Mouse (Mus musculus) monocyte, adult 5-6 weeks (primary cell): ENCODE data around the gene Kctd7. TPM values are rescaled to one million over a fixed set of nuclear protein-coding genes. Genes with fewer than 3 reads are reported as not detected.

Source experiments
- ATAC-seq: fragments of 153-309, 156-312 bp; replicated peaks from 2 replicates; pipeline ENCODE4 v1.8.0; 2017; ENCODE audit warnings: mild to moderate bottlenecking; ENCODE audit not compliant: low TSS enrichment, insufficient number of reproducible peaks, severe bottlenecking, poor library complexity, low FRiP score
- total RNA-seq: library from RNA; stranded (forward); fragments of 200-1000, 200-491, 200-594 nt; gene quantifications from 3 replicates; pipeline ENCODE4 v1.2.3, GENCODE M21; 2017

Gene Kctd7
- total RNA-seq, 1 experiment from 2014 or later = 0.95 TPM

DNA sequence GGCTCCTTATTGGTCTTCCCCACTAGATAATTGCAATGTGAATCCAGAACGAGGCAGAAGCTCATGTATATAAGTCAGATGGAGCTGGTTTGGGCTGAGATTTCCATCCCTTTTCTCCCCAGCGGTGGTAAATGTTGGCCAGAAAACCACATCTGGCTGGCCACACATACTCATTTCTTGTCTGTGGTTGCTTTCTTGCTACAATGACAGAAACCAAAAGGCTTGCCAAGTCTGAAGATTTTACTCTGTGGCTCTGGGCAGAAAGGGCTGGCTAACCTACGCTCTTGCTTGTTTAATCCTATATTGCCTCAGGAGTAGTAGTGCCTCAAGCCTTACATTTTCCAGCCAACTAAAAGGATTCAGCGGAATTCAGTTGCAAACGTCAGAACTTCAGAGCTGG, 3.5 kb upstream of the Kctd7 start:
- no peak for ATAC-seq

DNA sequence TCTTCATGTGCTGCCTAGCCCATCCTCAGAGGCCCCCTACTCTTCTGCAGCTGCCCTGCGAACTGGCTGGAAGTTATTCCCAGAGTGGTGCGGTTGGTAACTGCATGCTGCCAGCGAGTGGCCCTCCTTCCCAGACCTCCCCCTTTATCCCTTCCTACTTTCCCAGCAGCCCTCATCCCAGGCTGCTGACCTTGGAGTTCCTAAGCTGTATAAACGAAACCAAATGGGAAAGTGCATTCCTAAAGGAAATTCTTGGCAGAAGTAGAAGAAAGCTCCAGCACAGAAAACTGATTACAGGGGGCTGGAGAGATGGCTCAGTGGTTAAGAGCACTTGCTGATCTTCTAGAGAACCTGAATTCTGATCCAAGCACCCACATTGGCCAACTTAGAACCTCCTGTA, 2.6 kb upstream of the Kctd7 start:
- ATAC-seq = no peak

DNA sequence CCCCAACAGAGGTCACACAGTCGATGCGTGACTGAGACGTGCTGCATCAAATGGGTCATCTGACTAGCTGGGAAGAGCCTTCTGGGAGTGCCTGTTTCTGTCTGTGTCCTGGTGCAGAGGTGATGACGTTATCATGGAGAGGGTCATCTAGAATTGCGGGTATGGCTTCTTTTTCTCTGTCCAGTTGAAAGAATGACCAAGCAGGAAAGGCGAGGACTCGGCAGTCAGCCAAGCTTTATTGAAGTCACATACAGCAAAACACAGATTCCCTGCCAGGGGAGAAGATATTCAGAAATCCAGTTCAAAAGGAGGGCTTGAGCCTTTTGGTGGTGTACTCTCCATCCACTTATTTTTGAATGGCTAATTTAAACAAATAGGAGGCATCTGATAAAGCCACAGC, 1.6 kb upstream of the Kctd7 start:
- no peak for ATAC-seq

DNA sequence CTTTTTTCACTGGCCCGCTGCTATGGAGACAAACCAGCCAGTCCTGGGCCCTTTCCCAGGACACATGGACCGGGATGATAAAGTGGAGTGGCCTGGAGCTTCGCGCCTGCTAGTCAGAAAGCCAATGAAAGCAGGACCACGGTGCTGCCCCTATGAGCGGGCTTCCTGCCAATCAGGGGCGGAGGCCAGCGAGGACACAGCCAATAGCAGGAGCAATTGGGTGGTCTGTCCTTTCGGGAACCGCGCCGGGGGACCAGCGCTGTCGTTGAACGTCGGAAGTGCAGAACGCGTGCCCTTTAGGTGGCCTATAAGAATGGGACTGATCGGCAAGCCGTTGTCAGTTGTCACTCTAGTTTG, 706 bp upstream of the Kctd7 start:
- peak; percentile 10; the same call in 1 of the 2 replicates for ATAC-seq

DNA sequence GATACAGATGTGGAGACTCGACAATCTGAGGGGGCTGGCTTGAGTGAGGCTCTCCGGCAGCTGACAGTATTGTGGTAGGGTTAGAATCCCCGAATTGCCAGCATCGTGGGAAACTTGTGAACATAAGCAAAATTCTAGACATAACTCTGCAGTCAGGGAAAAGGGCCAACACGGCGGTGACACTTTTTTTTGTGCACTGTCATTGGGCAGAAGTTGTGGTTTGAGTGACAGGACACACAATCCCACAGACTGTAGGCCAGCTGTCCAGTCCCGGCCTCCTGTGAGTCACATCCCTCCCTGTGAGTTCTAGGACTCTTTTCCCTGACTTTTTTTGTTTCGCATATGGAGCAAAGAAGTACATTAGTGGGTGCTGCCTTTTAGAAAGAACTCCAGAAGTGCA, 1.3 kb downstream of the Kctd7 start:
- no peak for ATAC-seq

DNA sequence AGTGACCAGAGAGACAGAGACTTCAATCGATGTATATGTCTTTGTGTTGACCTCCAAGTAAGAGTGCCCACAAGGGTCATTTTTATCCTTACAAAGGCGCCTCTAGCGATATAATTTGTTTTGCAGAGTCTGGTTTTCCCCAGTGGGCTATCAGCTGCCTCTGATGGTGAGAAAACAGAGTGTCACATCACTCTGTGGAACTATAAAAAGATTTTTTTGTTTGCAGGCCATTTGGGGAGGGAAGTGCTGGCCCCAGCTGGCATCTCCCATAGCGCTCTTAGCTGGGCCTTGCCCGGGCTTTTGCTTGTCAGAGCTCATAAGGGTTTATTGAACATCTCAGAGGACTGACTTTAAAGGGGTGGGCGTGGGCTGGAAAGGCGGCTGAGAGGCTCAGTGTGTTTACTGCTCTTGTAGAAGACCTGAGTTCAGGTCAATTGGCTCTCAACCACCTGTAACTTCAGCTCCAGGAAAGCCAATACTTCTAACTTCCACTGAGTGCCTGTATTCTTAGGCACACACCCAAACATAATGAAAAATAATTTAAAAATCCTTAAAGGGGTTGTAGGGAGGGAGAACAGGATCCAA, 5.2 kb downstream of the Kctd7 start:
- ATAC-seq = no peak

DNA sequence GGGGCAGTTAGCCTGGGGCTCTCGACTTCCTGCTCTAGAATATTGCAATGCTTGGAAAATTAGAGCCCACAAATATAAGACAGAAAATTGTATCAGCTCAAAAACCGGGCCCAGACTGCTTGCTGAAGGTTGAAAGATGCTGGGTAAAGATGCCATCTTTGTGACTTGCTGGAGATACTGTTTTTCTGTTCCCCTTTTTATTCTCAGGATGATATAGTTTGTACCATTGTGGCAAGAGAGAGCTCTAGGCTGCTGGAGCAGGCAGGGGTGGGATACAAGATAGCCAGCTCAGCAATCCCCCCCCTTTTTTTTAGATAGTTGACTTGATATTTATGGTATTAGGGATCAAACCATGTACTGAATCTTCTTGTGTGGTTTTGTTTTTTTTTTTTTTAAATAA, 9.6 kb downstream of the Kctd7 start:
- no peak for ATAC-seq

DNA sequence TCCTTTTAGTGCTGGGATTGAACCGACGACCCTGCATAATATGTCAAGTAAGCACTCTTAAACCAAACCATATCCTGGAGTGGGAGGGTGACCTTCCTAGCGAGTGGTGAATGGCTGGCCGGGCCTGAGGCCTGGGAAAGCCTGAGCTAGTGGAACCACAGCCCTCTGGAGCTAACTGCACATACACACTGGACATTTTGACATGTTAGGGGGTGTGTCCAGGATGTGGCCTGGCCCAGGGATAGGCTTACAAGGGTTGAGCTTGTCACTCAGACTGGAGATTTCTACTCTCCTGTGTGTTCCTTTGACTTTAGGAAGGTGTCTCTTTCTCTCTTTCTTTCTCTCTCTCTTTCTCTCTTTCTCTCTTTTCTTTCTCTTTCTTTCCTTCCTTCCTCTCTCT, 13.9 kb downstream of the Kctd7 start:
- no peak for ATAC-seq

DNA sequence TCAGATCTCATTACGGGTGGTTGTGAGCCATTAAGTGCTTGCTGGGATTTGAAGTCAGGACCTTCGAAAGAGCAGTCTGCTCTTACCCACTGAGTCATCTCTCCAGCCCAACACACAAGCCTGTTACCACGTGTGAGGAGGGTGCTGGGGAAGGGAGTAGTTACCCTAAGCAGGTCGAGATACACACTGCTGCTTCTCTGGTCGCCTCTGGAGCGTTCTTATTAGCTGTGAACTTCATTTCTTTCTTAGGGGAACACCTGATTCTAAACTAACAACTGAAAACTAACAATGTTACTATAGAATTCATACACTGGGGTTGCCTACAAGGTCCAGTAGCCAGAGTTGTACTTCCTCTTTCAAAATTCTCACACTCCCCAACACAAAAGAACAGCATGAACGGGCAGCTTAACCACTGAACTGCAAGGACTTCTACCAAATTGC, 15.1 kb downstream of the Kctd7 start:
- ATAC-seq = 0 out of 2 replicates have a peak, but pooled peaks have one; percentile 18

DNA sequence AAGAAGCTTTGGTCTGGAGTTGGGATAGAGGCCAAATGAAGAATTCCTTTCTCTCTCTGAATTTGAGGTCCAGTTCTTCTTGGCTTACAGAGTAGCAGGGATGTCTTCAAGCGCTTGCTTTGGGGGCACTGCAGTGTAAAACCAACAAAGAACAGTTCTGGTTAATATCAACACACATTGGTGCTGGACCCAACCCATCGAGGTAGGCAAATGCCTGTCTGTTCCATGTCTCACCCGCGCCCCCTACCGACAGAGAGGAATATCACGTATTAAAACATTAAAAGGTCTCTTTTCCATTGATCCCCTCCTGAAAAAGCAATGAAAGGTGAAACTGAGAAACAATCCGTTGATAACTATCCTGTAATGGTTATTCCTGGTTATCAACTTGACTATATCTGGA, 19.0 kb downstream of the Kctd7 start:
- ATAC-seq = peak; percentile 88

DNA sequence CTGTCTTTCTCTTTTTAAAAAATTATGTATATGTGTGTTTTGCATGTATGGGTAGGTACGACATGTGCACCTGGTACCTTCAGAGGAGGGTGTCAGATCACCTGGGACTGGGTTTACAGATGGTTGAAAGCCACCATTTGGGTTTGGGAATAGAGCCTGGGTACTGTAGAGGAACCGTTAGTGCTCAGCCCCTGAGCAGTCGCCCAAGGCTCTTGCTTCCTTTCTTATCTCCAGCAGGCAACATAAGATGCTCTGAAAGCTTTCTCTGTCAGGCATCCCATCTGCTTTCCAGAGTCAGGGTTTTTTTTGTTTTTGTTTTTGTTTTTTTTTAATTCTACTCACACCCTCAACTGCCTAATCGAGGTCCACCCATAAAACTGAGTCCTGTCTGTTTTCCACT, 20.6 kb downstream of the Kctd7 start:
- ATAC-seq = no peak

DNA sequence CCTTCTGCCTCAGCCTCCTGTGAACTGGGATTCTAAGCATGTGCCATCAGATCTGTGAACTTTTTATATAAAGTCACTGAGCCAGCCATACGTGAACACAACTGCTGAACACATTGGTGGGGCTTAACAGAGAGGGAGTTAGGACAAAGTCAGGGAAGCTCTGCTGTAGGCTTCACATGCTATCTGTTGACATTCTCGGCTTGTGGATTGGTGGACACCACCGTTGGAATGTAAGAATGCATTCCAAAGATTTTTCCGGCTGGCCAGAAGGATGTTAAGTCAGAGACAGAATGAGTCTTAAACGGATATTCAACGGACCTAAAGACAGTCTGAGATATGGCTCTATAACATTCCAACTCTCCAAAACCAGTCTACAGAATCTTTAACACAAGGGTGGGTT, 24.4 kb downstream of the Kctd7 start:
- no peak for ATAC-seq

DNA sequence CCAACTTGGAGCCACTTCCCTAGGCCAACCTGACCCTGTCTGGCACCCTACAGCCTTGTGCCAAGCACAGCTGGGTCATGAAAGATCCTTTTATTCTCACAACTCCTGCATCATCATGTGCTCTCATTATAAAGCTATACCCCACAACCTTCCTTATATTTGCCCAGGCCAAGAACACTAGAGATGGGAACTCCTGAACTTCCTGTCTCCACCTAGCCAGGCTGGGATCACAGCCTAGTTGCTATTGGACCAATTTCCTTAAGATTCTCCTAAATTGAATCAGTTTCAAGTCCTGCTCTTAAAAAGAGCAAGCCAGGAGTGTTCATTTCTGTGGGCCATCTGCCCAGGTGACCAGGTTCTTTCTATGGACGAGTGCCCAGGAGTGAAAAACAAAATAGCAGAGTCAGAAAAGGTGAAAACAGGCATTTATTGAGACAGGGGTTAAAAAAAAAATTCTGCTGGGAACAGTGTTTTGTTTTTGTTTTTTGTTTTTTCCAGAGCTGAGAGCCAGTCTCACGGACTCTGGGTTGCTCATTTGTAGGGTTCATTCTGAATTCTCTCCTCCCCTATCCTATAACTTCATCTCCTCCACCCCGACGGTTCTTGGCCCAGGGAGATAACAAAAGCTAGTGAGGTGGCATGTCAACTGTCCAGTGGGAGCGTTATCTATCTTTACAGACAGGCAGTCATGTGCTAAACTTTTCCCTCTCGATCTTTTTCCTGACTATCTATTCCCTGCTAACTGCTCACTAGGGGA, 26.2 kb downstream of the Kctd7 start:
- no peak for ATAC-seq

DNA sequence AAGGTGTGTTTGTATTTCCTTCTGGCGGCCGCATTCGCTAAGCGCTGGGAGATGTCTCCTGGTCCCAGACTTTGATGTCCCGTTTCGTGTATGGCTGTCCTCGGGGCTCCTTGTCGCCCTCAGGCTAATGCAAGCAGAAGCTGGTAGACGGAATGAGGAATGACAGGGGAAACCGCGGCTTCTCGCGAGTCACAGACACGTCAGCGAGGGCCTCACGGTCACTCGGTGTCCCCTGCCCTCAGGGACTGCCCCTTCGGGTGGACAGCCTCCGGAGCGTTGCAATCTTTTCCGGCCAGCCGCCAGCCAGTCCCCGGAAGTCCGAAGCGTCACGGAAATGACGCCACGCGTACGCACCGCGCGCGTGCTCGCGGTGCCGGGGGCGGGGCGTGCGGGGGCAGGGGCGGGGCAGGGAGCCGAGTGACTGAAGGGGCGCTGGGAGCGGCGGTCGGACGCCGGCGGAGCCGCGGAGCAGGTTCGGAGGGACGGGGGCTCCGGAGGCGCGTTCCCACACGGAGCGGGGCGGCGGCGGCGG, 26.8 kb downstream of the Kctd7 start, which contains the start of gene Rabgef1:
Gene Rabgef1 (plus strand): TSS at position 376 of the 532 bp plus-strand sequence.
- ATAC-seq = peak; percentile 98

DNA sequence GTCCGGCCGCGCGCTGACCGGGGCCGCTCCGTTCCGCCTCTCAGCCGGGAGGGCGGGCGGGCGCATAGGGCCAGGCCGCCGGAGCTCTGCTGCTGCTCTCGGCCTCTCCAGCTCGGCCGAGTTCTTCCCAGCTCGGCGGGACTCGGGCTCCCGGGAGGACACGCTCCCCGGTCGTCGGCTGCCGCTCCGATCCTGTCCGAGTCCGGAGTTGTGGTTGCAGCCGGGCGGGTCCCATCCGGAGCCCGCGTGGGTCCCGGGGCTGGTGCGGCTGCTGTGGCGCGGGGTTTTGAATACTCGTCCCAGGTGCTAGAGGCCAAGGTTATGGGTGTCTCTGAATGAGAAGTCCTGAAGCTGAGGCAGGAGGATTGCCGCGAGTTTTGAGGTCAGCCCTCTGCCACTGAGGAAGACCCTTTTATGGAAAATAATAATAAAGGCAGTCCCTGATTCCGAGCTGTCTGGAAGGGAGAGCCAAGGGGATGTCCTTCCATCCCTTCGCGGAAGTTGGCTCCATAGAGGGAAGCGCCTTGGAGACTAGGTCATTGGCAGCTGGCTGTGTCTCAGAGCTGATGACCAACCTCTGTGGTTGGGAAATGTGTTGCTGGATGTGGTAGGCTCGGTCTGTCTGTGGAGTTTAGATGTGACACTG, 27.4 kb downstream of the Kctd7 start:
- ATAC-seq = peak; percentile 40

DNA sequence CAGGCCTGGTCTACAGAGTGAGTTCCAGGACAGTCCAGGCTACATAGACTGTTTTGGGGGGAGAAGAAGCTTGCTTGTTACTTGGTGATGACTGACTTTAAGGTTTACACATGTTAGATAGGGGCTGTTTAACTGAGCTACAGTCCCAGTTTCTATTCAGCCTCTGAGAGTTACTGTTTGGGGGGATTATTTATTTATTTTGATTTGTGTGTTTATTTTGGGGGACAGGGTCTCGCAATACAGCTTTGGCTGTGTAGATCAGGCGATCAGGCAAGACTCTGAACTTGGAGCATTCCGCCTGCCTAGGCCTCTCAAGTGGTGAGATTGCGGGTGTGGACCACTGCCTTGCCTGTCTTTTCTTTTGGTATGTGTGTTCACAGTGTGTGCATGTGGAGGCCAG, 28.4 kb downstream of the Kctd7 start:
- ATAC-seq = no peak

DNA sequence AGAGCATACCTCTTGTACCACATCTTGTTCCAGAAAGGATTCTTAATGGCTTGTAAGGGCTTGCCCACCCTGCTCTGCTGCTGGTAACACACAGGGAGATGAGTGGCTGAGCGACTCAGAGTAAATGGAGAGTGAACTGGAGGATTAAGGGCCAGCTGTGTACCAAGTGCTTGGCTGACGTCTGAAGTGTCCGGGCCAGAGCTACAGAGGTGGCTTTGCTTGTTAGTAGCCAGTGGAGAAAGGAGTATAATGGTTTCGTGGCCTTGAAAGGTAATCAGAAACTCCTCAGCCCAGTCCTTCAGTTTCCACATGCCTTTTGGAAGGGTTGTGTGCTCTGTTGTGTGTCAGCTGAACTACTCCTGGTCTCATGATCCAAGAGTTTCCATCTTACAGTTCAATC, 33.2 kb downstream of the Kctd7 start:
- no peak for ATAC-seq

DNA sequence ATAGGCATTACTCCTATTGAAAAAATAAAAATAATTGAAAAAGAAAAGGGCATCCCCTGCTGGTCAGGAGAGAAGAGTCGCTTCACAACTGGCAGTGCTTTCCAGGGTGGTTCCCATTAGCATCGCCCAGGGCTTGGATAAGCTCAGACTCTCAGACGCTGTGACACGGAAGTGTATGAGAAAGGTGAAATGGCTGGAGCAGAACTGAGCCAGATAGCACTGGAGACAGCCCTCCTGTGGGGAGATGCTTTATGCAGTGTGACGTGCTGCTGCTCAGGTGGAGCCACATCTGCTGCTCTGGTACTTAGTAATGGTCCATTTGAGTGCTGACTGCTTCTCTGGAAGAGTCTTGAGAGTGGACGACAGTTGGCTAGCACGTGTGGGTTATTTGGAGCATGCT, 35.7 kb downstream of the Kctd7 start:
- ATAC-seq = no peak

DNA sequence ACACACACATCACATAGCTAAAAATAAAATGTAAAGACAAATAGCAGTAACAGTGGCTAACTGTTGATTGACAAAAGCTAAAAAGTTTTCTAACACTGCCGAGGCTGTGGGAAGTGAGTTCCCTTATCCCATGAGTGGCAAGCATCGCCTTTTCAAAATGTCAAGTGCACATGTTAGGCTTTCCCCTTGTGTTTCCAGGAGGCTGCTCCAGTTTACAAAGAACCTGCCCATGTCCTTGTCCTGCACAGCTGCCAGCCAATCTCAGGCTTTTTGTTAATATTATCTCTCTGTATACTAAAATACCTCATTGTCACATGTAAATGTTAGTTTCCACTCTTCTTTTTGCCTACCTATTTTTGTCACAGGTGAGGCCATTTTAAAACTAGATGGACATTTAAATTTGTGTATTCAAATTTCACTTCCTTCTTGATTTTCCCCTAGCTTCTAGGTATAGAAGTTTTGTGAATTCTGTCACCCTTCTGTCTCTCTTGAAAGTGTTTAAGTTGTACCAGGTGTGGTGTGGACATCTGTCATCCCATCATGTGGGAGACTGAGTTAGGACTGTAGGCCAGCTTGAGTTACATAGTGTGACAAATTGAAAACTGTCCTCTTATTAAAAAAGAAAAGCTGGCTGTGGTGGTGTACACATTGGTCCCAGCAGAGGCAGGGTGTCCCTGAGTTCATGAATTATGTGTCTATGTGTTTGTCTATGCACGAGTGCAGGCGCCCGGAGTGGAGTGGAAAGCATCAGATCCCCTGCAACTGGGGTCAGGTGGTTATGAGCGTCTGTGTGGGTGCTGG, 37.3 kb downstream of the Kctd7 start:
- ATAC-seq = no peak
